Mouse (Mus musculus) ES-E14 (cell line): ENCODE results near the gene 1600015I10Rik.

Source experiments
- HCFC1 ChIP-seq: IDR thresholded peaks from 2 replicates; pipeline ENCODE4 v1.6.1; 2012; ENCODE audit warnings: low read length, inconsistent platforms, borderline replicate concordance; ENCODE audit not compliant: insufficient read depth
- ZNF384 ChIP-seq: IDR thresholded peaks from 2 replicates; pipeline ENCODE4 v1.6.1; 2012; ENCODE audit warnings: low read depth, low read length, inconsistent platforms

DNA sequence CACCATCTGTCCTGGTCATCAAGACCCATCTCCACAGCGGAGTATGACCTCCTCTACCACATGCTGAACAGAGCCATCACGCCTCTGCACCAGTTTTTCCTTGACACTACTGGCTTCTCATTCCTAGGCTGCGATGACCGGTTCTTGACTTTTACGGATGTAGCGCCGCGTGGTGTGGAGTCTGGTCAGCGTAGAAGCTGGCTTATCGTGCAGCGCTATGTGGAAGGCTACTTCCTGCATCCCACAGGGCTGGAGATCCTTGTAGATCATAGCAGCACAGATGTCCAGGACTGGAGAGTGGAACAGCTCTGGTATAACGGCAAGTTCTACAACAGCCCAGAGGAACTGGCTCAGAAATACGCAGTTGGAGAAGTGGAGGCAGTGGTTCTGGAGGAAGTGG, 24.1 kb upstream of the 1600015I10Rik start:
- TF ChIP-seq ZNF384: no peak
- no peak for TF ChIP-seq HCFC1
